Mouse (Mus musculus) lung, embryonic 14.5 days (tissue): ENCODE data around the gene Gm19684. TPM values are rescaled to one million over a fixed set of nuclear protein-coding genes. Genes with fewer than 3 reads are reported as not detected.
A peak's percentile ranks its signal among the peaks of the same experiment; 100 is the strongest.
"Not testable (repeated sequence)": the region's sequence is repeated elsewhere in the genome, so short reads cannot be mapped to it uniquely, and the experiment has no call there.

ENCODE experiments used
- ATAC-seq: fragments of 200-750 bp; cut with Nextera tagmentation; 2 replicates; pipeline ENCODE4 v1.8.0; 2017; ENCODE audit warnings: mild to moderate bottlenecking, moderate TSS enrichment, moderate library complexity; ENCODE audit not compliant: insufficient read depth
- DNase-seq: peaks from one replicate; pipeline ENCODE4 v3.0.0-alpha.2; 2015
- H3K27ac ChIP-seq: fragments of 300-500 bp; sonication (generic); 2 replicates; pipeline ENCODE4 v1.5.1; 2014; ENCODE audit warnings: low read depth, mild to moderate bottlenecking, moderate library complexity
- H3K27me3 ChIP-seq: fragments of 300-500 bp; sonication (generic); 2 replicates; pipeline ENCODE4 v1.6.1; 2014; ENCODE audit warnings: low read length, control low read depth; ENCODE audit not compliant: insufficient read depth
- H3K36me3 ChIP-seq: fragments of 300-500 bp; sonication (generic); 2 replicates; pipeline ENCODE4 v1.6.1; 2014; ENCODE audit warnings: control low read depth; ENCODE audit not compliant: insufficient read depth
- H3K4me1 ChIP-seq: fragments of 300-500 bp; sonication (generic); 2 replicates; pipeline ENCODE4 v1.6.1; 2014; ENCODE audit warnings: antibody characterized with exemption, control low read depth; ENCODE audit not compliant: insufficient read depth
- H3K4me2 ChIP-seq: fragments of 300-500 bp; sonication (generic); 2 replicates; pipeline ENCODE4 v1.6.1; 2014; ENCODE audit warnings: mild to moderate bottlenecking
- H3K4me3 ChIP-seq: fragments of 300-500 bp; sonication (generic); 2 replicates; pipeline ENCODE4 v1.5.1; 2014; ENCODE audit warnings: low read depth, low read length
- H3K9ac ChIP-seq: fragments of 300-500 bp; sonication (generic); 2 replicates; pipeline ENCODE4 v1.6.1; 2014
- H3K9me3 ChIP-seq: fragments of 300-500 bp; sonication (generic); 2 replicates; pipeline ENCODE4 v1.6.1; 2016; ENCODE audit warnings: low read depth, low read length, control low read depth
- CTCF ChIP-seq: IDR thresholded peaks from 2 replicates; pipeline ENCODE4 v1.5.1; 2016; ENCODE audit warnings: antibody characterized with exemption, low read depth
- WGBS: fragments of 180-500 bp; shearing (Covaris S2); extraction: QIAGEN DNeasy Blood & Tissue Kit; methylation state at CpG from one replicate; pipeline ENCODE4 v1.1.7; 2014; 5-methylcytosine and 5-hydroxymethylcytosine counted together
- polyA plus RNA-seq: library from polyadenylated mRNA; unstranded; fragments of >200 nt; fragmentation: Nextera tagmentation; extraction: Ambion mirVana; gene quantifications from 2 replicates; pipeline ENCODE4 v1.2.1, GENCODE M21; 2014

Gene Gm19684
- polyA plus RNA-seq, 1 experiment from 2014 or later: not detected

DNA sequence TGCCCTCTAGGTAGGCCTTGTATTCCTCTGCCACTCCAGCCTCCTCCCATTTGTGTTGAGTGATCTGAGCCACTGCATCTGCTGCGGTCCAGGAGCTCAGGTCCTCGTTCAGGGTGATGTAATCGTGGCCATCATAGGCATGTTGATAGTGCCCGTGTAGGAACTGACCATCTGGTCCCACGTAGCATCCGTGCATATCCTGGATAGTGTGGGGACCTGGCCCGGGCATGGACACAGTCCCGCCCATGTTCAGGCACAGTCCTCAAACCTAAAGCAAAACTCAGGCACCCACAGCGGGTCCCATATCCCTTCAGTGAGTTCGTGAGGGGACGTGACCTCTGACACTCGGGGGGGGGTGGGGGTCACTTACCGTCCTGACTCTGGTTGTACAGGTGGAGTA lies 7.0 kb downstream of the Gm19684 start:
- ATAC-seq, DNase-seq, H3K36me3 ChIP-seq, H3K4me3 ChIP-seq, H3K9me3 ChIP-seq, H3K4me1 ChIP-seq, H3K4me2 ChIP-seq, H3K27me3 ChIP-seq, H3K27ac ChIP-seq, H3K9ac ChIP-seq: not testable (repeated sequence)
- WGBS: 59% methylated on average over 10 of the region's 13 CpGs

DNA sequence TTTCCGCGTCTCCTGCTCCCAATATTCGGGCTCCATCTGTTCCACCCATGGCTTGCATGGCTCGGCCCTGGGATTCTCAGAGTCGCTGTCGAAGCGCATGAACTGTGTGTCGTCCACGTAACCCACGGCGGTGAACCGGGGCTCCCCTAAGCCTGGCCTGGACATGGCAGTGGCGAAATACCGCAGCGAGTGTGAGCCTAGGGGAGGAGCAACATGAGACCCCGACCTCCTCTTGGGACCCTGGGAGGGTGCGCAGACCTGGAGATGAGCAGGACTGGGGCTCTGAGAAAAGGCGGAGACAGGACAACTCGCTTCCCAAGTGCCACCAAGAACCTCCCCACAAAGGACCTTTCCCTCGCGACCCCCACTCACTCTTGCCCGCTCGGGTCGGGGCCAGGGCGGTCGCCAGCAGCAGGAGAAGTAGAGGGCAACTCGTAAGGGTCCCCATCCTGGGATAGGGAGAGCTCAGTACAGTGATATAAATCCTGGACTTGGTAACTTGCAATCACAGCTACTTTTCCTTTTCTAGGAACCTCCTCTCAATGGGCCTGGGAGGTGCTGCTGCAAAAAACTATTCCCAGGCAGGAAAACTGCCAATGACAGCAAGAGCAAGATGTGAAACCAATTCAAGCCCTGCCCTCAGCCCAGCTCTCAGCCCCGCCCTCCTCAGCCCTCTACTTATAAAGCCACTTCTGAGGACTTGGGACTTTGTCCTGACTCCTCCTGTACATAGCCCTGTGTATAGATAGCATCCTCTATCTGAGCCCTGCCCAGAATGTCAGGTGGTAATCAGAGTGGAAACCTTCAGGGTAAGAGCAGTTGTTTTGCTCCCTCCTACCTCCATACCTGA lies 7.7 kb downstream of the Gm19684 start, which contains the start of gene Gm7030:
Gm7030 (minus strand) TSS at position 458 of the 850 bp plus-strand sequence.
- not testable (repeated sequence) for H3K27ac ChIP-seq, H3K4me3 ChIP-seq, H3K4me1 ChIP-seq, H3K36me3 ChIP-seq, H3K9me3 ChIP-seq, H3K9ac ChIP-seq, ATAC-seq, H3K27me3 ChIP-seq
- 14% methylated on average over 24 of the region's 28 CpGs for WGBS
- peak within 1 kb of the TSS; percentile 23; the same call in 1 of the 2 replicates for H3K4me2 ChIP-seq
- peak; percentile 19 for DNase-seq

DNA sequence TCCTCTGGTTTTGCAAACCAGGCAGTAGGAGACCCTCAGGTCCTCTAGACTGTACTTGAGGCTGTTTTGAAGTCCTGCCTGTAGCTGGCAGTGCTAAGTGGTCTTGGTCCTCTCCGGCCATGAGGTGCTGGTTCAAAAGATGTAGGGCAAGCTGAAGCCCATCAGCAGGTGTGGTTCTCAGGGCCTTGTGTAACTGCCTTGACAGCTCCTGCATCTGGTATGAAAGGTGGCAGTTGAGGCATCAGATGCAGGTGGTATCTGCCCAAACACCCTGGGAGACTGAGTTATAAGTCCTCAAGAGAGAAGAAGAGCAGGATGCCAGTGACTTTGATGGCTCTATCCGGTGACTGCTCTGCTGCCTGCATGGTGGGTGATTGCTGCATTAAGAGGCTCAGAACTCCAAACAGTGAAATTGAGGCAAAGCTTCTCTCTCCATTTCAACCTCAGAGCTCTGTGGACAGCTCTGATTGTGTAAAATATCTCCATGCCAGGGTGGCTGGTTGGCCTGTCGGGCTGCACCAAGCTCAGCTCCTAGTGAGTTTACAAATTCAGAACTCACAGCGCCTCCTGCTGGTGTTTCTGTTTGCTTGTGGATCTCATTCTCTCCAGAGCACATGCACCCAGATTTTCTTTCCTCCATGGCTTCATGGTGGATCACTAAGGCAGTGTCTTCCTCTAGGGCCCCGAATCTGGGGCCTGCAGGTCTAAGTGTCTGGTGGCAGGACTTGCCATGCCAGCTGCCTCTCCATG lies 10.2 kb downstream of the Gm19684 start:
- Histone ChIP-seq H3K4me3 (no peak overlapping the region), H3K9ac (no peak overlapping the region), H3K36me3 (no peaks in the 10 kb centered on the region), H3K4me1 (no peaks in the 10 kb centered on the region), H3K9me3 (no peaks in the 10 kb centered on the region), H3K4me2 (no peak overlapping the region), H3K27me3 (no peaks in the 10 kb centered on the region), H3K27ac (no peak overlapping the region)
- 64% methylated on average over 5 of the region's 5 CpGs for WGBS
- DNase-seq (no peak), ATAC-seq (no peak)
- TF ChIP-seq CTCF: 0 out of 2 replicates have a peak, but pooled peaks have one; percentile 25

DNA sequence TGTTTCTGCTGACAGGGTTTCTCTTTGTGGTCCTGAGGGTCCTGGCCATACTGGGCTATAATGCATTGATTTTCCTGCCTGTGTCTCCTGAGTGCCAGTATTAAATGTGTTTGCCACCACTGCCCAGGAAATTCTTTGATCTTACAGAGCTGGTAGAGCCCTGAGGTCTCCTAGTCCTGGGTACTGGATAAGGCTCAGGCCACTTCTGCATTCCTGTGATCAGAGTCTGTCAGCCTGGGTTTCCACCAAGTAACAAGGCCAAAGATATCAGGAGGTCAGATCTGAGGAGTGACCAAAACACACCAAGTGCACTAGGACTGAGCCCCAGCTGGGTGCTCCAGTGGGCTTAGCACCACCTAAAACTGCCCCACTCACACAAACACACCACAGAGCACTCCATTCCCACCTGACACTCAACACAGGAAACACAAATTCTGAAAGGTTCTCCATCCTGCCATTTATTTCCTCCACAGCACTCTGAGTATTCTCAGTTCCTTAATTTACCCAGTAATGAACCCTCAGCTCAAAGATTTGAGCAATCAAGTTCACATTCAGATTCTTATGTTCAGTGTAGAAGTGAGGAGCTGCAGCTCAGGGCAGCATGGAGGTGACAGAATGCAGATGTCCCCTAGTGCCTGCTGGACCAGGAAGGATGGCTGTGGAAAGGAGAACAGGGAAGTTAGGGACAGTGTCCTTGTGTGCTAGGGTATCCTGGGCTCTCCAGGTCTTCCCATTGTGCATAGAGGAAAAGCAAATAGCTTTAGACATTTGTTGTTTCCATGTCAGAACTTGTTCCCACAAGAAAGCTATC lies 14.1 kb downstream of the Gm19684 start:
- not testable (repeated sequence) for ATAC-seq, H3K27me3 ChIP-seq

DNA sequence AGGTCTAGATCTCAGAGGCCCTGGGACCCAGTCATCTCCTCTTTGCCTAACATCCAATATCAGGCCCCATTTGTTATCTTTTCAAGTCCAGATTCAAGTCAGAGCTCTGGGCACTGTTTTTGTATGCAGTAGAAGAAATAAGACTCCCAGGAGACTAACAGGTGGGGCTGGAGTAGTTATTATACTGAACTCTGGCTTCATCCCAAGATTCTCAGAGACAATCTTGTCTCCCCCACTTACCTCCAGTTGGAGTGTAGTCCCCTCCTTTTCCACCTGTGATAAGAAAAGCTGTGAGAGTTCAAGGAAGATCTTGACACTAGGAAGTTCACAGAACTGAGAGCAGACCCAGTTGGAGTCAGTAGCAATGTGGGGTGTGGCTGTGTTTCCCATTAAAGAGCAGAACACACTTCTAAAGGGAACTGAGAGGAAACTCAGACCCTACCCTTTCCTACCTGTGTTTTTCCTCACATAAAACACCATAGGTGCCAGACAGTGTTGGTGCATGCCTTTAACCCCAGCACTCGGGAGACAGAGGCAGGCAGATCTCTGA lies 14.9 kb downstream of the Gm19684 start:
- H3K9me3 ChIP-seq, H3K4me3 ChIP-seq, DNase-seq, H3K27ac ChIP-seq, H3K36me3 ChIP-seq, H3K27me3 ChIP-seq, H3K4me1 ChIP-seq, ATAC-seq, H3K9ac ChIP-seq, H3K4me2 ChIP-seq: not testable (repeated sequence)
- 62% methylated on average over 1 of the region's 1 CpGs for WGBS

More for the DNA sequence above, 14.1 kb downstream of the Gm19684 start:
- not testable (repeated sequence) for H3K27ac ChIP-seq, DNase-seq, H3K4me2 ChIP-seq, H3K36me3 ChIP-seq, H3K4me3 ChIP-seq, H3K9ac ChIP-seq, H3K4me1 ChIP-seq, H3K9me3 ChIP-seq

DNA sequence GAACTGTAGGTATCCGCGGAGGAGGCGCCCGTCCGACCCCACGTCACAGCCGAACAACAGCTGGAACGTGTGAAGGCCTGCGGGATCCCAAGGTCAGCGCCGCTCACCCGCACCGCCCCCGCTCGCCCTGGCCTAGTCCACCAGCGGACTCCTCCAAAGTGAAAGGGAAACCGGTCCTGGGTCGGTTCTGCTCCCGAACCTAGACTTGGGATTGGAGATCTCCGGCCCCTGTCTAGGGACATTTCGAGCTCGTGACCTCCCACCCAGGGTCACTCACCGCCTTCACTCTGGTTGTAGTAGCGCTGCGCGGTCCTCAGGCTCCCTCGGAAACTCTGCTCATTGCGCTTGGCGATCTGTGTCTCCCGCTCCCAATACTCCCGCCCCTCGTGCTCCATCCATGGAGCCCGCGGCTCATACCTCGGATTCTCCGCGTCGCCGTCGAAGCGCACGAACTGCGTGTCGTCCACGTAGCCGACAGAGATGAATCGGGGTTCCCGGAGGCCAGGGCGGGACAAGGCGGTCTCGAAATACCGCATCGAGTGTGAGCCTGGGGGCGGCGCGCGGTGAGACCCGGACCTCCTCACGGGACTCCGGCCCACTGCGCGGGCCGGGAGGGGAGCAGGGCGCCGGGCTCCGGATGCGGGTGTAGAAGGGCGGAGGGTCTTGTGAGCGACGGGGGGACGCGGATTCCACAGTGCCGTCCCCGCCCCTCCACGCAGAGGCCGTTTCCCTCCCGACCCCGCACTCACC lies 23.8 kb downstream of the Gm19684 start:
- ATAC-seq: peak; percentile 38; the same call in 1 of the 2 replicates
- Histone ChIP-seq H3K9me3 (no peaks in the 10 kb centered on the region), H3K27ac (peak overlapping the region; percentile 87), H3K4me3 (peak overlapping the region; percentile 45), H3K36me3 (no peaks in the 10 kb centered on the region), H3K4me2 (peak overlapping the region; percentile 65), H3K27me3 (peaks cover 17% of the 10 kb centered on the region), H3K4me1 (no peaks in the 10 kb centered on the region), H3K9ac (peak overlapping the region; percentile 62)
- TF ChIP-seq CTCF: no peak
- 2% methylated on average over 78 of the region's 78 CpGs for WGBS
- peak; percentile 24 for DNase-seq

DNA sequence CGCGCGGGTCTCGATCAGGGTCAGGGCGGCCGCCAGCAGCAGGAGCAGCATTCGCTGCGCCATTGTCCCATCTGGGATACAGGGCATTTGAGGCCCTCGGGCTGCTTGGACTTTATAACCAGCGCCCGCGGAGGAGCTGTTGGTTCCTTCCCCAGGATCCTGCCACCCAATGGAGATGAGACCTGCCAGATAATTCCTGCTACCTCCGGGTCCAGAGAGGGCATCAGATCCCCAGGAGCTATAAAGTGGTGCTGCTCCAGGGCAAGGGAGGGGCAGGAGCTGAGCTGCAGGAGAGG lies 24.3 kb downstream of the Gm19684 start:
- H3K9me3 ChIP-seq, H3K4me1 ChIP-seq, DNase-seq, H3K36me3 ChIP-seq: not testable (repeated sequence)
- Histone ChIP-seq H3K4me3 (peak overlapping the region; percentile 45), H3K4me2 (peak overlapping the region; percentile 65), H3K27me3 (peaks cover 17% of the 10 kb centered on the region), H3K9ac (peak overlapping the region; percentile 62), H3K27ac (peak overlapping the region; percentile 87)
- 0 out of 2 replicates have a peak, but pooled peaks have one; percentile 45 for ATAC-seq
- 1% methylated on average over 13 of the region's 13 CpGs for WGBS

DNA sequence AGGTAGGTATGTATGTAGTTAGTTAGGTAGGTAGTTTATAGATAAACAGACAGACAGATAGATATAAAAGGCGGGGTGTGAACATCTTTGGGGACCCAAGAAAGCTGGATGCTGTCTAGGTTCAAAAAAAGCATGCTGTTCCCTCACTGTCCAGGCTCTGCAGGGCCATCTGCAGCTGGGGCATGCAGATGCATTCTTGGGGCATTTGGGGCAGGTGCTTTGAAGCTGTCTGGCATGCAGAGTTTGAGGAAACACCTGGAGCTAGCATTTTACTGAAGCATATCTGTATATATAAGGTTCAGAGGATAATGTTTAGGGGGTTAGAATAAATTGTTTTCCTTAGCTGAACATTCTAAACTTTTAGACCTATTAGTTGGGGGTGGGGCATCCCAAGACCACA lies 25.5 kb downstream of the Gm19684 start:
- H3K27me3 ChIP-seq: peaks cover 17% of the 10 kb centered on the region

DNA sequence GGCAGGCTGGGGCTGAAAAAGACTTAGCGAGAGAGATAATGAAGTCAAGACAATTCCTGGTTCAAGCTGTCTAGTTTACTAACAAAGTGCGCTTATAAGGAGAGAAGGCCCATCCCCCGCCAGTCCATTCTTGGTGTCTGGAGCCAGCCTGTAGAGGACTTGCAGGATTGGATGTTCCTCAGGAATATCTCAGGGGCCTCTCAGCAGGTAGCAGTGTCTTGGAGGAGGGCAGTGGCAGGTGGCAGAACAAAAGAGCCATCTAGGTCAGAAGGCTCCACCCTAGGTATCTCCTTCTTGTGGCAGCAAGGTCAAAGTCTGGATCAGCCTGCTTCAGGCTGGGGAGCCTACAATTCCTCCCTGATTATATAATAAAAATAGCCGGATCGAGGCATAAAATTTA lies 27.0 kb downstream of the Gm19684 start:
- H3K27me3 ChIP-seq: peaks cover 17% of the 10 kb centered on the region
- 0 out of 2 replicates have a peak overlapping the region, but pooled peaks have one; percentile 50 for H3K27ac ChIP-seq
- ATAC-seq, H3K4me3 ChIP-seq, H3K4me2 ChIP-seq, H3K4me1 ChIP-seq, DNase-seq, H3K36me3 ChIP-seq, H3K9me3 ChIP-seq, H3K9ac ChIP-seq: not testable (repeated sequence)
- WGBS: 77% methylated on average over 5 of the region's 5 CpGs

More for the DNA sequence above, 25.5 kb downstream of the Gm19684 start:
- not testable (repeated sequence) for H3K4me3 ChIP-seq, H3K9ac ChIP-seq, DNase-seq, H3K4me1 ChIP-seq, H3K9me3 ChIP-seq, H3K36me3 ChIP-seq
- peak; percentile 33; the same call in 1 of the 2 replicates for ATAC-seq
- peak overlapping the region; percentile 48; the same call in 1 of the 2 replicates for H3K27ac ChIP-seq
- 74% methylated on average over 1 of the region's 1 CpGs for WGBS
- 0 out of 2 replicates have a peak overlapping the region, but pooled peaks have one; percentile 2 for H3K4me2 ChIP-seq
